Mouse (Mus musculus) G1E (cell line): ENCODE results near the gene Mkrn1. TPM values are rescaled to one million over a fixed set of nuclear protein-coding genes. Genes with fewer than 3 reads are reported as not detected.
"Not testable (repeated sequence)": the region's sequence is repeated elsewhere in the genome, so short reads cannot be mapped to it uniquely, and the experiment has no call there.

Source experiments
- ATAC-seq: 2 replicates; pipeline ENCODE4 v1.8.0; 2016; ENCODE audit warnings: mild to moderate bottlenecking; ENCODE audit not compliant: insufficient number of reproducible peaks, poor library complexity, low FRiP score, severe bottlenecking; ENCODE audit errors: extremely low read depth
- DNase-seq: peaks from one replicate; pipeline ENCODE4 v3.0.0; 2012; ENCODE audit warnings: low spot score
- H3K27me3 ChIP-seq: 2 replicates; pipeline ENCODE4 v1.6.1; 2012; ENCODE audit warnings: mild to moderate bottlenecking, low read length, inconsistent platforms; ENCODE audit not compliant: insufficient read depth
- H3K36me3 ChIP-seq: replicated peaks from 2 replicates; pipeline ENCODE3; 2012; ENCODE audit warnings: mild to moderate bottlenecking, inconsistent platforms
- H3K4me1 ChIP-seq: 2 replicates; pipeline ENCODE4 v1.6.1; 2012; ENCODE audit warnings: low read depth, low read length, inconsistent platforms, mixed read lengths; ENCODE audit not compliant: insufficient read depth
- H3K4me3 ChIP-seq: 2 replicates; pipeline ENCODE4 v1.5.1; 2012; ENCODE audit warnings: low read depth, mild to moderate bottlenecking, inconsistent platforms, low read length, moderate library complexity, mixed read lengths
- H3K9me3 ChIP-seq: replicated peaks from 2 replicates; pipeline ENCODE4 v1.6.1; 2012; ENCODE audit warnings: inconsistent platforms
- CTCF ChIP-seq: IDR thresholded peaks from 2 replicates; pipeline ENCODE4 v1.5.1; 2012; ENCODE audit warnings: low read depth, low read length, inconsistent platforms, mixed read lengths
- GATA1 ChIP-seq: IDR thresholded peaks from 2 replicates; pipeline ENCODE4 v1.6.1; 2012; ENCODE audit warnings: borderline replicate concordance, low read length, inconsistent platforms, mixed read lengths
- GATA2 ChIP-seq: IDR thresholded peaks from 2 replicates; pipeline ENCODE4 v1.6.1; 2012; ENCODE audit warnings: low read depth, low read length, inconsistent platforms, borderline replicate concordance
- POLR2AphosphoS5 ChIP-seq: IDR thresholded peaks from 2 replicates; pipeline ENCODE4 v1.6.1; 2012; ENCODE audit warnings: low read depth, low read length, inconsistent platforms; ENCODE audit not compliant: insufficient replicate concordance
- TAL1 ChIP-seq: conservative IDR thresholded peaks from 2 replicates; pipeline ENCODE4 v1.6.1; 2012; ENCODE audit warnings: low read depth, low read length, inconsistent platforms, mixed read lengths
- polyA plus RNA-seq: library from polyadenylated mRNA; stranded (reverse); fragments of >175 nt; gene quantifications from 2 replicates; pipeline ENCODE4 v1.2.3, GENCODE M21; 2012
- total RNA-seq, 2 experiments: library from RNA; stranded (forward) in 1 of 2; stranded (reverse) in 1 of 2; fragments of 200-1000 nt in 1 of 2; fragments of >200 nt in 1 of 2; fragmentation: Nextera tagmentation in 1 of 2; gene quantifications; 2 replicates each; pipeline ENCODE4 v1.2.3; 2014 to 2017

Gene Mkrn1
- total and polyA plus RNA-seq, 3 experiments = 45.4 to 60.5 (median 59.5) TPM

GRCm38 (mm10) chr6:39362684-39363083 lies 57.6 kb downstream of the Mkrn1 start:
- DNase-seq = no peak
- H3K9me3 ChIP-seq = no peaks in the 10 kb centered on the region
- no peak overlapping the region for H3K4me3 ChIP-seq
- no peaks in the 10 kb centered on the region for H3K4me1 ChIP-seq
- TF ChIP-seq GATA1 (no peak), GATA2 (no peak), CTCF (no peak)
- H3K27me3 ChIP-seq = no peaks in the 10 kb centered on the region
- ATAC-seq = no peak
- H3K36me3 ChIP-seq = peaks cover 59% of the 10 kb centered on the region

GRCm38 (mm10) chr6:39359207-39359606 lies 61.1 kb downstream of the Mkrn1 start:
- not testable (repeated sequence) for H3K4me3 ChIP-seq, H3K4me1 ChIP-seq, H3K27me3 ChIP-seq, H3K9me3 ChIP-seq, DNase-seq, ATAC-seq
- peaks cover 67% of the 10 kb centered on the region for H3K36me3 ChIP-seq

- H3K27me3 ChIP-seq = no peaks in the 10 kb centered on the region
- H3K4me3 ChIP-seq = no peak overlapping the region
- TF ChIP-seq POLR2AphosphoS5 (no peak), GATA2 (no peak), CTCF (no peak), GATA1 (no peak), TAL1 (no peak)
- ATAC-seq (no peak), DNase-seq (no peak)
- H3K9me3 ChIP-seq = no peaks in the 10 kb centered on the region
- peaks cover 88% of the 10 kb centered on the region for H3K36me3 ChIP-seq
- H3K4me1 ChIP-seq = peaks cover 3% of the 10 kb centered on the region; the same call in 1 of the 2 replicates
These were observed 71.3 kb downstream of the Mkrn1 start for GRCm38 (mm10) chr6:39348946-39349345.

GRCm38 (mm10) chr6:39347880-39348814 lies 72.1 kb downstream of the Mkrn1 start:
- DNase-seq = no peak

More at GRCm38 (mm10) chr6:39347880-39348814, 72.1 kb downstream of the Mkrn1 start:
- Histone ChIP-seq H3K4me1 (peaks cover 3% of the 10 kb centered on the region; the same call in 1 of the 2 replicates), H3K27me3 (no peaks in the 10 kb centered on the region), H3K9me3 (no peaks in the 10 kb centered on the region), H3K36me3 (peaks cover 89% of the 10 kb centered on the region), H3K4me3 (no peak overlapping the region)
- no peak for ATAC-seq
- no peak for TF ChIP-seq POLR2AphosphoS5
- no peak for TF ChIP-seq TAL1
- TF ChIP-seq CTCF = no peak
- TF ChIP-seq GATA1 = no peak
- TF ChIP-seq GATA2 = no peak

Other genes with a start within 250 kb of the Mkrn1 start
- 29.0 and 45.1 TPM in 2 replicates for gene Kdm7a, start 213.7 kb downstream of the Mkrn1 start, total RNA-seq (2014; fragmentation: Nextera tagmentation)
- 6.7 and 9.0 TPM in 2 replicates for gene Kdm7a, start 213.7 kb downstream of the Mkrn1 start, total RNA-seq (2017)
- gene Kdm7a, start 213.7 kb downstream of the Mkrn1 start, polyA plus RNA-seq = 0.50 and 0.76 TPM in 2 replicates
- 4.1 and 18.0 TPM in 2 replicates for gene Slc37a3, start 42.8 kb downstream of the Mkrn1 start, total RNA-seq (2014; fragmentation: Nextera tagmentation)
- gene Slc37a3, start 42.8 kb downstream of the Mkrn1 start, total RNA-seq (2017) = 17.9 and 22.4 TPM in 2 replicates
- 1.3 and 2.1 TPM in 2 replicates for gene Slc37a3, start 42.8 kb downstream of the Mkrn1 start, polyA plus RNA-seq
- not detected in 2 replicates for gene Rab19, start 39.3 kb downstream of the Mkrn1 start, total RNA-seq (2014; fragmentation: Nextera tagmentation)
- 1.9 and 2.5 TPM in 2 replicates for gene Rab19, start 39.3 kb downstream of the Mkrn1 start, total RNA-seq (2017)
- gene Rab19, start 39.3 kb downstream of the Mkrn1 start, polyA plus RNA-seq = not detected in 2 replicates
- not detected in 2 replicates for gene Dennd2a, start 137.4 kb upstream of the Mkrn1 start, total RNA-seq (2014; fragmentation: Nextera tagmentation)
- 0.12 and 0.38 TPM in 2 replicates for gene Dennd2a, start 137.4 kb upstream of the Mkrn1 start, total RNA-seq (2017)
- not detected in 2 replicates for gene Dennd2a, start 137.4 kb upstream of the Mkrn1 start, polyA plus RNA-seq
- gene Adck2, start 153.4 kb upstream of the Mkrn1 start, total RNA-seq (2014; fragmentation: Nextera tagmentation) = 6.8 and 10.0 TPM in 2 replicates
- 5.3 and 9.8 TPM in 2 replicates for gene Adck2, start 153.4 kb upstream of the Mkrn1 start, total RNA-seq (2017)
- gene Adck2, start 153.4 kb upstream of the Mkrn1 start, polyA plus RNA-seq = 10.6 and 12.1 TPM in 2 replicates
- gene Gm42420, start 165.3 kb upstream of the Mkrn1 start, total RNA-seq (2014; fragmentation: Nextera tagmentation) = not detected in 2 replicates
- gene Gm42420, start 165.3 kb upstream of the Mkrn1 start, total RNA-seq (2017) = 0.27 TPM in 1 of 2 replicates, not detected in the other
- gene Gm42420, start 165.3 kb upstream of the Mkrn1 start, polyA plus RNA-seq = not detected in 2 replicates
- 18.2 and 22.0 TPM in 2 replicates for gene Ndufb2, start 172.1 kb upstream of the Mkrn1 start, total RNA-seq (2014; fragmentation: Nextera tagmentation)
- gene Ndufb2, start 172.1 kb upstream of the Mkrn1 start, total RNA-seq (2017) = 76.2 and 78.6 TPM in 2 replicates
- gene Ndufb2, start 172.1 kb upstream of the Mkrn1 start, polyA plus RNA-seq = 155 and 244 TPM in 2 replicates